ENCODE assay signal across 8 mouse cellular contexts in the genomic region with DNA sequence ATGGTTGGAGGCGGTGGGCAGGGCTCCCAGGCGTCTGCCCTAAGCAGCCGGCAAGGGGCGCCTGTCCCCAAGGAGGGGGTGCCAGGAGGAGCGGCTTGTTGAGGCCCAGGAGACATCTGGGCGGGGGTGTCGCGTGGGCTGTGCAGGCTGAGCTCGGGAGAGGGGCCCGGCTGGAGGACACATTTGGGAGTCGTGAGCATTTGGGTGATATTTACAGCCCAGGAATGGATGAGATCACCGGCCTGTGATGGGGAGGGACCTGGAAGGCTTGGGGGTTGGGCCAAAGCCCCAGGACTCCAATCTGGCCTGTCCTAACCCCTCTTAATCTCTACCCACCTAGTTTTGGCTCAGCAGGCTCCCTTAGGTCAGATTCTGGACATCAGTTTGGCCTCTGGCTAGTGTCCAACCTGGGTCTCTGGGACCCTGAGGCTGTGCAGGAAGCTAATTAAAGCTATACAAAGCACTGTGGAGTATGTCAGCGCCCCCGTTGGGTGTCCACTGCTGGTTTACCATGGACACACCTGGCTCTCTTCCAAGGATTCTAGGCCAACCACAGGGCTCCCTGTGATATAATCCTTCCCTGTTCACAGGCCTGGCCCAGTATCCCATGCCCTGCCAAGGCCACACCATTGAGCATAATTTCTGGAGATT. TPM values are rescaled to one million over a fixed set of nuclear protein-coding genes. Genes with fewer than 3 reads are reported as not detected.
DNase-seq lines count a peak whose midpoint lies in the region; ATAC-seq and TF ChIP-seq lines count a peak whose summit lies in the region.
"Had no signal": no experiment of that assay in that cellular context is flagged by ENCODE, and none has a peak within 500 bp of the region (broad histone marks: within the 10 kb centered on the region; RNA-seq: fewer than 3 reads in every experiment).

No protein-coding gene starts in this region.

- no peaks in the 10 kb centered on the region for H3K36me3 ChIP-seq in E14TG2a.4 (ENCODE audit: insufficient read depth, low read length)
- no peaks in the 10 kb centered on the region for H3K36me3 ChIP-seq in embryonic facial prominence, embryonic 15.5 days
- H3K36me3 ChIP-seq: liver, embryonic 13.5 days had no signal

- WGBS in embryonic facial prominence, embryonic 15.5 days, result 26% methylated on average over 14 of the region's 14 CpGs

- H3K27me3 ChIP-seq in E14TG2a.4 (ENCODE audit: insufficient read depth, low read length), result peaks cover 64% of the 10 kb centered on the region
- H3K27me3 ChIP-seq in embryonic facial prominence, embryonic 15.5 days, result no peaks in the 10 kb centered on the region
- H3K27me3 ChIP-seq: liver, embryonic 13.5 days had no signal

- peak; percentile 42; the same call in 1 of the 2 replicates for ATAC-seq in embryonic facial prominence, embryonic 15.5 days (ENCODE audit: insufficient number of reproducible peaks, low FRiP score, low TSS enrichment, low read depth)

- 0 out of 2 replicates have a peak overlapping the region, but pooled peaks have one; percentile 13 for H3K4me3 ChIP-seq in E14TG2a.4 (replicated peaks; ENCODE audit: low read length)
- H3K4me3 ChIP-seq in embryonic facial prominence, embryonic 15.5 days (replicated peaks), result no peak overlapping the region
- H3K4me3 ChIP-seq: liver, embryonic 13.5 days had no signal

- no peak overlapping the region for H3K4me2 ChIP-seq in embryonic facial prominence, embryonic 15.5 days (replicated peaks)
- H3K4me2 ChIP-seq: liver, embryonic 13.5 days had no signal

- peaks cover 32% of the 10 kb centered on the region for H3K4me1 ChIP-seq in E14TG2a.4 (replicated peaks; ENCODE audit: low read depth, low read length)
- peaks cover 50% of the 10 kb centered on the region for H3K4me1 ChIP-seq in embryonic facial prominence, embryonic 15.5 days

- no peak for TF ChIP-seq CTCF in E14TG2a.4 (conservative IDR thresholded peaks at IDR 0.05; ENCODE audit: low read length)

- DNase-seq in ZHBTc4 (ENCODE audit: low read depth, low spot score), result peak; percentile 14
- peak; percentile 73 for DNase-seq in heart, postnatal 4 days
- peak; percentile 81 for DNase-seq in left cerebral cortex, postnatal 4 days
- peak; percentile 64 for DNase-seq in skeletal muscle tissue, adult 2 months (ENCODE audit: low read depth, low spot score)
- DNase-seq in spleen, postnatal 36 days (ENCODE audit: low spot score in 2 of 2), result no peak
- DNase-seq: liver, embryonic 13.5 days had no signal

- intact Hi-C loops in left cerebral cortex, postnatal 4 days (cut with DNase I), result no loop called here

- H3K27ac ChIP-seq in embryonic facial prominence, embryonic 15.5 days (replicated peaks), result no peak overlapping the region
- H3K27ac ChIP-seq: liver, embryonic 13.5 days had no signal

- no peak overlapping the region for H3K9ac ChIP-seq in embryonic facial prominence, embryonic 15.5 days
- H3K9ac ChIP-seq: liver, embryonic 13.5 days had no signal

- H3K9me3 ChIP-seq in E14TG2a.4 (ENCODE audit: low read length), result no peaks in the 10 kb centered on the region
- H3K9me3 ChIP-seq in embryonic facial prominence, embryonic 15.5 days (replicated peaks), result no peaks in the 10 kb centered on the region
- H3K9me3 ChIP-seq: liver, embryonic 13.5 days had no signal

RNA-seq across cellular contexts. Expression of gene Rtn4r, which starts 27.2 kb away (rescaled TPM):
- polyA plus RNA-seq in embryonic facial prominence, embryonic 15.5 days (2015; fragmentation: Nextera tagmentation; extraction: Ambion mirVana), result 7.4 and 7.9 TPM in 2 replicates
- 1 to 10 TPM; 6.0 to 7.8 TPM for total RNA-seq in heart, postnatal 4 days (2021)
- 10 to 100 TPM; 63.1 to 63.3 TPM for total RNA-seq in left cerebral cortex, postnatal 4 days (2021)

Comparison
In these comparisons a context has a peak if more than half of its experiments do, and no peak if none do; other contexts are left out.
1. DNase-seq: peak in ZHBTc4 (single experiment), heart, postnatal 4 days (single experiment), left cerebral cortex, postnatal 4 days (single experiment) and skeletal muscle tissue, adult 2 months (single experiment); none in spleen, postnatal 36 days (0 of 2).
2. RNA of gene Rtn4r, which starts 27.2 kb away (total RNA-seq): 63.1 to 63.3 TPM in left cerebral cortex, postnatal 4 days; 6.0 to 7.8 TPM in heart, postnatal 4 days; every median in the first group is over 4 times any median in the second.